Mouse (Mus musculus): ENCODE measurements at regions not wholly inside any gene's neighbourhood (a gene's known extent, or its start where the extent isn't known, plus 50 kb on each side); places are given as distances from the start of the nearest gene placed in this dataset.

DNA sequence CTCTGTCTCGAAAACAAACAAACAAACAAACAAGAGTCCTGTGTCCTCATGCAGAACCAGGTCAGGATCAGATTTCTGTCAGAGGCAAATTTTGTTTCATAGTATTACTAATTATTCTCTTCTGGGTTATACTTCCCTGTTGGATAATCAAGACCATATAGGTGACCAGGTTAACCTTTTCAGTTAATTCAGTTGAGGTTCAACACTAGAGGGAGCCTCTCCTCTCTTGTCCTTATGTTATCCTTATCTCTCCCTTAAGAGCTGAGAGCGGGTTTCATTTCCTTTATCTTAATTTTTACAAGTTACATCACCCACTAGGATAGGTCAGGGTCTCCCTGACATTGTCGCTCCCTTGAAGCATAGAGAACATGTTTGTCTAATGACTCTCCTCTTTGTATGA is 160.4 kb upstream of the Isx start:
- TF ChIP-seq CTCF (IDR thresholded peaks at IDR 0.05; ENCODE audit: low read depth, low read length) (no peak), POLR2A (IDR thresholded peaks at IDR 0.05; ENCODE audit: insufficient read depth, low read length) (no peak), EP300 (IDR thresholded peaks at IDR 0.05; ENCODE audit: insufficient read depth, low read depth, low read length) (no peak)
